9 mouse cellular contexts compared by ENCODE assay signal in the genomic region with DNA sequence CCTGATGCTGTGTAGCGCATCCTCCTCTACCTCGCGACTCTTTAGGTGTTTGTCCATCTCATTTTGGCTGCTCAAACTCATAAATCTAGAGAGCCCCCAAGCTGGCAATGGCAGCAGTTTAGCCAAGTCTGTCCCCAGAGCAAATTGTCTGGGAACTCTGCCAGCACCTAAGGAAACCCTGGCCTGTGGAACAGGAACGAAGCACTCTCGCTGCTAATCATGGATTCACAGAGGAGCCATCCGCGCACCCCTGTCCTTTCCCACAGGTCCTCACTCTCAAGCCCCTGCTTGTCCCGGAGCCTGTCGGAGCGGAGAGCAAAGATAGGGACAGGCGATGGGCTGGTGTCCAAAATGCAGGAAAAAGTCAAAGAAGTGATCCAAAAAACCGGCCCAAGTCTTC.
DNase-seq lines count a peak whose midpoint lies in the region; ATAC-seq lines count a peak whose summit lies in the region.
"Had no signal": no experiment of that assay in that cellular context is flagged by ENCODE, and none has a peak within 500 bp of the region (broad histone marks: within the 10 kb centered on the region; RNA-seq: fewer than 3 reads in every experiment).

No protein-coding gene starts in this region.

- H3K9ac ChIP-seq in embryonic facial prominence, embryonic 14.5 days (ENCODE audit: low read depth, low read length) = no peak overlapping the region
- H3K9ac ChIP-seq in neural tube, embryonic 14.5 days (replicated peaks; ENCODE audit: low read depth, low read length) = no peak overlapping the region

- peak; percentile 71 for DNase-seq in adrenal gland, postnatal 10 days
- no peak for DNase-seq in adrenal gland, adult 8-10 months
- peak; percentile 70 for DNase-seq in embryonic facial prominence, embryonic 14.5 days (ENCODE audit: low spot score)
- DNase-seq in spleen, postnatal 4 days (ENCODE audit: low spot score in 2 of 2) = no peak

- H3K4me2 ChIP-seq in embryonic facial prominence, embryonic 14.5 days (ENCODE audit: low read depth, low read length) = no peak overlapping the region
- no peak overlapping the region for H3K4me2 ChIP-seq in neural tube, embryonic 14.5 days (ENCODE audit: low read depth, low read length)

- peak overlapping the region; percentile 50 for H3K27ac ChIP-seq in embryonic facial prominence, embryonic 14.5 days (replicated peaks; ENCODE audit: low read depth, low read length)
- no peak overlapping the region for H3K27ac ChIP-seq in neural tube, embryonic 14.5 days (ENCODE audit: low read depth, low read length)
- H3K27ac ChIP-seq: macrophage had no signal

- peak overlapping the region; percentile 42 for H3K4me3 ChIP-seq in megakaryocyte, embryonic 14.5 days (replicated peaks)
- H3K4me3 ChIP-seq in embryonic facial prominence, embryonic 14.5 days (ENCODE audit: low read depth, low read length) = no peak overlapping the region
- no peak overlapping the region for H3K4me3 ChIP-seq in neural tube, embryonic 14.5 days (ENCODE audit: low read depth, low read length)

- peaks cover under 1% of the 10 kb centered on the region; the same call in 1 of the 2 replicates for H3K9me3 ChIP-seq in megakaryocyte, embryonic 14.5 days
- no peaks in the 10 kb centered on the region for H3K9me3 ChIP-seq in embryonic facial prominence, embryonic 14.5 days (ENCODE audit: control insufficient read depth, low read length)
- no peaks in the 10 kb centered on the region for H3K9me3 ChIP-seq in neural tube, embryonic 14.5 days (ENCODE audit: control insufficient read depth, low read length)

- H3K27me3 ChIP-seq in megakaryocyte, embryonic 14.5 days (replicated peaks) = peaks cover 29% of the 10 kb centered on the region
- H3K27me3 ChIP-seq in embryonic facial prominence, embryonic 14.5 days (replicated peaks; ENCODE audit: control insufficient read depth, insufficient read depth, low read length) = no peaks in the 10 kb centered on the region
- H3K27me3 ChIP-seq in neural tube, embryonic 14.5 days (ENCODE audit: control insufficient read depth, insufficient read depth, low read length) = no peaks in the 10 kb centered on the region

- H3K36me3 ChIP-seq in megakaryocyte, embryonic 14.5 days (replicated peaks; ENCODE audit: low read length) = no peaks in the 10 kb centered on the region
- no peaks in the 10 kb centered on the region for H3K36me3 ChIP-seq in embryonic facial prominence, embryonic 14.5 days (ENCODE audit: control insufficient read depth, insufficient read depth, low read length)
- no peaks in the 10 kb centered on the region for H3K36me3 ChIP-seq in neural tube, embryonic 14.5 days (ENCODE audit: control insufficient read depth, insufficient read depth, low read length)

- no peaks in the 10 kb centered on the region; the same call in 1 of the 2 replicates for H3K4me1 ChIP-seq in megakaryocyte, embryonic 14.5 days
- peaks cover 26% of the 10 kb centered on the region; the same call in 1 of the 2 replicates for H3K4me1 ChIP-seq in embryonic facial prominence, embryonic 14.5 days (ENCODE audit: control insufficient read depth, insufficient read depth, low read length)
- H3K4me1 ChIP-seq in neural tube, embryonic 14.5 days (ENCODE audit: control insufficient read depth, insufficient read depth, low read length) = peaks cover 6% of the 10 kb centered on the region; the same call in 1 of the 2 replicates

- ATAC-seq in megakaryocyte, adult 5-6 weeks (ENCODE audit: poor library complexity, severe bottlenecking) = no peak
- peak; percentile 35; the same call in 1 of the 2 replicates for ATAC-seq in embryonic facial prominence, embryonic 14.5 days (ENCODE audit: low read depth)
- ATAC-seq in neural tube, embryonic 14.5 days (ENCODE audit: low read depth) = peak; percentile 57
- ATAC-seq in monocyte, adult 5-6 weeks (replicated peaks; ENCODE audit: insufficient number of reproducible peaks, low FRiP score, low TSS enrichment, poor library complexity, severe bottlenecking) = no peak

- WGBS in embryonic facial prominence, embryonic 14.5 days = 61% methylated on average over 12 of the region's 12 CpGs
- 39% methylated on average over 12 of the region's 12 CpGs for WGBS in neural tube, embryonic 14.5 days

Comparison
In these comparisons a context has a peak if more than half of its experiments do, and no peak if none do; other contexts are left out.
1. DNase-seq: peak in adrenal gland, postnatal 10 days (single experiment) and embryonic facial prominence, embryonic 14.5 days (single experiment); none in adrenal gland, adult 8-10 months (single experiment) and spleen, postnatal 4 days (0 of 2).
2. ATAC-seq: peak in embryonic facial prominence, embryonic 14.5 days (single experiment) and neural tube, embryonic 14.5 days (single experiment); none in megakaryocyte, adult 5-6 weeks (single experiment) and monocyte, adult 5-6 weeks (single experiment).